Mouse (Mus musculus): ENCODE measurements around the gene Stat3. TPM values are rescaled to one million over a fixed set of nuclear protein-coding genes. Genes with fewer than 3 reads are reported as not detected.

Gene Stat3
- 351 TPM for polyA plus RNA-seq (2017; shearing (Covaris generic))

DNA sequence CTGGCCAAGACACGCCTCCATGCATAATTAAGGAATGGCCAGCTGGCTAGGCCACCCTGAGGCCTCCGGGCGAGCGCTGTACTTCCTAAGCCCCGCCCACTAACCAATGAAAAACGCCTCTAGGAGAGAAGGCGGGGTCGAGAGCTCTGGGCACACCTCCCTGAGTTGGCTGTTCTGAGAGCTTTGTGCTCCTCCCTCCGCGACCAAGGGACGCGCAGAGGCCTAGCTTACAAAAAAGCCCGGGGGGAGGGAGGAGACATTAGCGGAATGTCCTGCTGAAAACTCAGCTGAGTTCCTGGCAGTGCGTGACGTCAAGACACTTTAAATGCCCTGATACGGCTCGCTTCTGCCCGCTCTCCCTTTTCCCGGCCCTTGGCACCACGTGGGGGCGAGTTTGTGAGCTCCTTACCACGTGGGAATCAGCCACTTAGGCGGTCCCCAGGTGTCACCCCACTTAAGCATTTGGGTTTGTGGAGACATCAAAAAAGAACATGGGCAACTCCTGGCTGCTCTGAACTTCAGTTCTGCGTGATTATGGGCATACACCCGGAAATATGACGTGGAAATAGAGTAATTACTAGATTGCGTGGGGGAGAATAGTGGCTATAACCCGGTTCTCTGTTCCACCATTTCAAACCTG lies at the start of gene Stat3:
TSS of gene Stat3 (minus strand) at position 29 of the 640 bp plus-strand sequence.

GRCm38 (mm10) chr11:100970557-100970937 lies 31.2 kb upstream of the Stat3 start, which contains the start of gene Cavin1:
TSS of gene Cavin1 (minus strand) at chr11:100970887.

DNA sequence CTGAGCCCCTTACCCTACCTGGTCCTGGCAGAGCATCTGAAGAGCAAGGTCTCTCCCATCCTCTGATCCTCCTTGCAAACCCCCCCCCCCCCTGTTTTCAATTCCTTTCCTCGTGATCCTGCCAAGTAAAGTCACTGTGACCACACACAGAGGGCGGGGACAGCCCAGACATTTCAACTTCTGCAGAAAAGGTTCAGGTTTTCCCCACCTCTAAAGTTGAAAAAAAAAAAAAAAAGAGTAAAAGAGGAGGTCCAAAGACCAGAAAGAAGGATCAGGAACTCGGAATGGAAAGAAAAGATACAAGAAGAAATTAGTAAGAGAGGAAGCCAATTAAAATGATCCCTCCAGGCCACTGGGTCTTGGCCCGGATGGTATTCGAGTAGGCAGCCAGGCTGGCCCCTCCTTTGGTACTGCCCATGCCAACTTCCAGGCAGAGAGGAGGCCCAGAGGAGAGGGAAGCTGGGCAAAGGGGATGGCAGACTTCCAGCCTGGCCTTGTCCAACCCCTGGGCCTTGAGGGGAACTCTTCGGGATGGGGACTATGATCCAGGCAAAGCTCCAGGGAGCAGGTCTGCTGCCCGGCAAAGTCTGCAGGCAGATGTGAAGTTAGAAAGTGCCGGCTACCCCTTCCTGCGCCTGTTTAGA lies 80.3 kb downstream of the Stat3 start, which contains the start of gene Stat5a:
TSS of gene Stat5a (plus strand) at position 417 of the 644 bp plus-strand sequence.

DNA sequence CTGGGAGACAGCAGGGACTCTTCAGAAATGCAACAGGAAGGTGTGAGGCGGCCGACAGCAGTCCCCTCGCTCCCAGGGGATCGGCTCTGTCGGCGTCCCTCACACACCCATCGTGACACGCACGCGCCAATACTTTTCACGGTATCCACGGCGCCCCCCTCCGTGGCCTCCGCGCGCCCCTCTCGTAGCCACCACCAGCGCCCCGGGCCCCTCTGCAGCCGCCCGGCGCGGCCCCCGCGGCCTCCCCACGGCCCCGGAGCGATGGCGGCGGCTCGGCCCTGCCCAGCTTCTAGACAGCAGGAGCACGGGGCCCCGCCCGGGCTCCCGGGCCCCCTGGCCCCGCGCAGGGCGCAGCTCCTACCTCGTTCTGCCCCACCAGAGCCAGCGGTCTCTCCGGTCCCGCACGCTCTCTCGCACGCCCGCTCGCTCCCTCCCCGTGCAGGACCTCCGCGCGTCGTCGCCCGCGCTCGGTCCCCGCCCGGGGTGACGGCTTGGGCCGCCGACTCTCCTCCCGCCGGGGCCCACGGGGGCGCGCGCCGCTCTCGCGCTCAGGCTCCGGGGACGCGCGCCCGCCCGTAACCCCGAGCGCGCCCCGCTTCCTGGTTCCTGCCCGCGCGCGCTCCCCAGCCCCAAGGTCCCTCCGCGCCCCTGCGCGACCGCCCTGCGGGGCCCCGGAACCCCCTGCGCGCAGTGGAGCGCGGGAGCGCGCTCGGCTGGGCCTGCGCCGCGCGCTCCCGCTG lies 89.1 kb downstream of the Stat3 start, which contains the start of gene Stat5b:
TSS of gene Stat5b (minus strand) at position 687 of the 740 bp plus-strand sequence.

Other genes starting within 250 kb of the Stat3 start
- gene Zfp385c, start 247.1 kb downstream of the Stat3 start, polyA plus RNA-seq (2017; shearing (Covaris generic)), result 0.55 TPM
- 12.3 TPM for gene Dhx58, start 235.3 kb downstream of the Stat3 start, polyA plus RNA-seq (2017; shearing (Covaris generic))
- 38.6 TPM for gene Kat2a, start 227.1 kb downstream of the Stat3 start, polyA plus RNA-seq (2017; shearing (Covaris generic))
- gene Hspb9, start 225.7 kb downstream of the Stat3 start, polyA plus RNA-seq (2017; shearing (Covaris generic)), result not detected
- 28.5 TPM for gene Rab5c, start 201.3 kb downstream of the Stat3 start, polyA plus RNA-seq (2017; shearing (Covaris generic))
- gene Kcnh4, start 179.6 kb downstream of the Stat3 start, polyA plus RNA-seq (2017; shearing (Covaris generic)), result 0.13 TPM
- not detected for gene Hcrt, start 176.6 kb downstream of the Stat3 start, polyA plus RNA-seq (2017; shearing (Covaris generic))
- 2.6 TPM for gene Ghdc, start 168.6 kb downstream of the Stat3 start, polyA plus RNA-seq (2017; shearing (Covaris generic))
- gene Stat5b, start 88.8 kb downstream of the Stat3 start, polyA plus RNA-seq (2017; shearing (Covaris generic)), result 271 TPM
- 154 TPM for gene Stat5a, start 80.2 kb downstream of the Stat3 start, polyA plus RNA-seq (2017; shearing (Covaris generic))
- not detected for gene Cavin1, start 31.3 kb upstream of the Stat3 start, polyA plus RNA-seq (2017; shearing (Covaris generic))
- gene Atp6v0a1, start 69.9 kb upstream of the Stat3 start, polyA plus RNA-seq (2017; shearing (Covaris generic)), result 1.1 TPM
- 6.4 TPM for gene Naglu, start 130.5 kb upstream of the Stat3 start, polyA plus RNA-seq (2017; shearing (Covaris generic))
- gene Hsd17b1, start 138.9 kb upstream of the Stat3 start, polyA plus RNA-seq (2017; shearing (Covaris generic)), result 0.38 TPM
- 12.0 TPM for gene Coasy, start 143.0 kb upstream of the Stat3 start, polyA plus RNA-seq (2017; shearing (Covaris generic))
- gene Mlx, start 147.7 kb upstream of the Stat3 start, polyA plus RNA-seq (2017; shearing (Covaris generic)), result 46.3 TPM
- 2.1 TPM for gene Psmc3ip, start 155.9 kb upstream of the Stat3 start, polyA plus RNA-seq (2017; shearing (Covaris generic))
- 42.1 TPM for gene Retreg3, start 180.4 kb upstream of the Stat3 start, polyA plus RNA-seq (2017; shearing (Covaris generic))
- gene Tubg1, start 180.4 kb upstream of the Stat3 start, polyA plus RNA-seq (2017; shearing (Covaris generic)), result 11.4 TPM
- gene Tubg2, start 216.4 kb upstream of the Stat3 start, polyA plus RNA-seq (2017; shearing (Covaris generic)), result 0.27 TPM
- gene Cntnap1, start 231.0 kb upstream of the Stat3 start, polyA plus RNA-seq (2017; shearing (Covaris generic)), result 0.11 TPM
- gene Plekhh3, start 231.8 kb upstream of the Stat3 start, polyA plus RNA-seq (2017; shearing (Covaris generic)), result not detected
- not detected for gene Ccr10, start 235.9 kb upstream of the Stat3 start, polyA plus RNA-seq (2017; shearing (Covaris generic))

All from effector memory CD4-positive, alpha-beta T cell, adult 7 months (primary cell).